8 mouse cellular contexts compared by ENCODE assay signal in genomic region chr3:83098546-83099034, GRCm38 (mm10). TPM values are rescaled to one million over a fixed set of nuclear protein-coding genes. Genes with fewer than 3 reads are reported as not detected.
DNase-seq lines count a peak whose midpoint lies in the region; ATAC-seq lines count a peak whose summit lies in the region.

No protein-coding gene starts in this region.

- H3K27me3 ChIP-seq in heart, embryonic 14.5 days (ENCODE audit: control insufficient read depth, insufficient read depth, low read length): no peaks in the 10 kb centered on the region
- H3K27me3 ChIP-seq in intestine, embryonic 14.5 days (replicated peaks; ENCODE audit: control insufficient read depth, insufficient read depth, low read length): no peaks in the 10 kb centered on the region
- H3K27me3 ChIP-seq in midbrain, embryonic 16.5 days (ENCODE audit: control insufficient read depth, insufficient read depth, low read depth, low read length): no peaks in the 10 kb centered on the region; the same call in 1 of the 2 replicates

- H3K4me1 ChIP-seq in heart, embryonic 14.5 days (ENCODE audit: control insufficient read depth in 2 of 2, insufficient read depth in 2 of 2, low read length in 2 of 2): peaks cover 0 to 7% of the 10 kb centered on the region in 2 experiments; a peak in 2 of 4 replicates
- H3K4me1 ChIP-seq in intestine, embryonic 14.5 days (replicated peaks; ENCODE audit: control insufficient read depth, insufficient read depth, low read length): 0 out of 2 replicates have a peak, but pooled peaks cover 2% of the 10 kb centered on the region
- H3K4me1 ChIP-seq in midbrain, embryonic 16.5 days (ENCODE audit: control insufficient read depth, insufficient read depth, low read length): peaks cover 31% of the 10 kb centered on the region

- no peak for DNase-seq in heart, adult 8-10 months (ENCODE audit: low spot score)
- peak; percentile 65 for DNase-seq in embryo, embryonic 11 days
- no peak for DNase-seq in intestine, embryonic 14.5 days (ENCODE audit: low spot score)
- DNase-seq in cerebellum, postnatal 14 days: no peak
- DNase-seq in yolk sac, embryonic 10.5 days (ENCODE audit: low spot score): no peak
- DNase-seq in spleen, postnatal 10 days (ENCODE audit: low spot score in 2 of 2): no peak

- H3K27ac ChIP-seq in heart, embryonic 14.5 days (replicated peaks in 1 of 2; ENCODE audit: control insufficient read depth in 1 of 2, insufficient read depth in 1 of 2, low read depth in 2 of 2, low read length in 2 of 2): no peak overlapping the region
- H3K27ac ChIP-seq in intestine, embryonic 14.5 days (ENCODE audit: low read depth): no peak overlapping the region
- peak overlapping the region; percentile 83 for H3K27ac ChIP-seq in midbrain, embryonic 16.5 days (ENCODE audit: low read length)

- H3K9me3 ChIP-seq in heart, embryonic 14.5 days (ENCODE audit: control insufficient read depth, low read length): no peaks in the 10 kb centered on the region
- no peaks in the 10 kb centered on the region for H3K9me3 ChIP-seq in intestine, embryonic 14.5 days (ENCODE audit: control insufficient read depth, low read length)
- no peaks in the 10 kb centered on the region for H3K9me3 ChIP-seq in midbrain, embryonic 16.5 days (replicated peaks; ENCODE audit: control insufficient read depth, low read length, poor library complexity, severe bottlenecking)

- 13% methylated on average over 14 of the region's 14 CpGs for WGBS in heart, embryonic 14.5 days
- WGBS in intestine, embryonic 14.5 days: 25% methylated on average over 14 of the region's 14 CpGs
- under 1% methylated on average over 14 of the region's 14 CpGs for WGBS in midbrain, embryonic 16.5 days

- peak overlapping the region; percentile 28 to 35 for H3K4me3 ChIP-seq in heart, embryonic 14.5 days (ENCODE audit: control insufficient read depth in 1 of 2, insufficient read depth in 1 of 2, low read depth in 1 of 2, low read length in 2 of 2)
- H3K4me3 ChIP-seq in intestine, embryonic 14.5 days (ENCODE audit: low read depth, low read length): peak overlapping the region; percentile 10; the same call in 1 of the 2 replicates
- peak overlapping the region; percentile 25 for H3K4me3 ChIP-seq in midbrain, embryonic 16.5 days (ENCODE audit: low read depth, low read length)

- H3K4me2 ChIP-seq in heart, embryonic 14.5 days (ENCODE audit: low read length): peak overlapping the region; percentile 61
- peak overlapping the region; percentile 37 for H3K4me2 ChIP-seq in intestine, embryonic 14.5 days (ENCODE audit: low read length)
- H3K4me2 ChIP-seq in midbrain, embryonic 16.5 days (ENCODE audit: low read length): peak overlapping the region; percentile 55

- no peaks in the 10 kb centered on the region for H3K36me3 ChIP-seq in heart, embryonic 14.5 days (ENCODE audit: control insufficient read depth, insufficient read depth, low read length)
- no peaks in the 10 kb centered on the region for H3K36me3 ChIP-seq in intestine, embryonic 14.5 days (ENCODE audit: control insufficient read depth, insufficient read depth, low read length)
- H3K36me3 ChIP-seq in midbrain, embryonic 16.5 days (ENCODE audit: control insufficient read depth, insufficient read depth, low read length): no peaks in the 10 kb centered on the region

- peak overlapping the region; percentile 51 for H3K9ac ChIP-seq in heart, embryonic 14.5 days (ENCODE audit: low read length)
- H3K9ac ChIP-seq in intestine, embryonic 14.5 days (ENCODE audit: low read length): 0 out of 2 replicates have a peak overlapping the region, but pooled peaks have one; percentile 0
- H3K9ac ChIP-seq in midbrain, embryonic 16.5 days (ENCODE audit: low read depth, low read length): peak overlapping the region; percentile 50

- ATAC-seq in heart, embryonic 14.5 days (ENCODE audit: insufficient number of reproducible peaks, insufficient read depth, low FRiP score, low read depth): no peak
- ATAC-seq in intestine, embryonic 14.5 days (replicated peaks; ENCODE audit: low FRiP score, low TSS enrichment, low read depth): no peak
- peak; percentile 90 for ATAC-seq in midbrain, embryonic 16.5 days

RNA-seq across cellular contexts. Expression of gene Dchs2, which starts 29.2 kb away (rescaled TPM):
- 0.27 and 0.31 TPM in 2 replicates for polyA plus RNA-seq in heart, embryonic 14.5 days (2014; fragmentation: Nextera tagmentation; extraction: Ambion mirVana)
- total RNA-seq in heart, adult 8-10 months (2022): under 1 TPM; 0.78 to 0.87 (median 0.81) TPM
- 0.55 and 0.58 TPM in 2 replicates for polyA plus RNA-seq in intestine, embryonic 14.5 days (2014; fragmentation: Nextera tagmentation; extraction: Ambion mirVana)
- polyA plus RNA-seq in midbrain, embryonic 16.5 days (2015; fragmentation: Nextera tagmentation; extraction: Ambion mirVana): 0.69 and 0.75 TPM in 2 replicates

RNA-seq across cellular contexts. Expression of gene Plrg1, which starts 43.3 kb away (rescaled TPM):
- polyA plus RNA-seq in heart, embryonic 14.5 days (2014; fragmentation: Nextera tagmentation; extraction: Ambion mirVana): 59.9 and 60.2 TPM in 2 replicates
- 10 to 100 TPM; 23.9 to 29.4 (median 27.7) TPM for total RNA-seq in heart, adult 8-10 months (2022)
- polyA plus RNA-seq in intestine, embryonic 14.5 days (2014; fragmentation: Nextera tagmentation; extraction: Ambion mirVana): 97.8 and 109 TPM in 2 replicates
- polyA plus RNA-seq in midbrain, embryonic 16.5 days (2015; fragmentation: Nextera tagmentation; extraction: Ambion mirVana): 100 and 102 TPM in 2 replicates

RNA-seq across cellular contexts. Expression of gene Fgb, which starts 48.9 kb away (rescaled TPM):
- polyA plus RNA-seq in heart, embryonic 14.5 days (2014; fragmentation: Nextera tagmentation; extraction: Ambion mirVana): 0.08 TPM in 2 replicates
- total RNA-seq in heart, adult 8-10 months (2022): not detected
- polyA plus RNA-seq in intestine, embryonic 14.5 days (2014; fragmentation: Nextera tagmentation; extraction: Ambion mirVana): 1.2 TPM in 2 replicates
- not detected in 2 replicates for polyA plus RNA-seq in midbrain, embryonic 16.5 days (2015; fragmentation: Nextera tagmentation; extraction: Ambion mirVana)

Comparison
In these comparisons a context has a peak if more than half of its experiments do, and no peak if none do; other contexts are left out.
1. H3K9ac ChIP-seq: peak in every context shown above with its lines; median percentile 51 in heart, embryonic 14.5 days; 50 in midbrain, embryonic 16.5 days; 0 in intestine, embryonic 14.5 days.